Mouse (Mus musculus): ENCODE measurements around the gene Ak2. TPM values are rescaled to one million over a fixed set of nuclear protein-coding genes. Genes with fewer than 3 reads are reported as not detected.

The Ak2 gene
- total RNA-seq, 2 experiments from 2014 or later, result 75.7 to 78.3 TPM

GRCm38 (mm10) chr4:129011604-129012121 lies 19.9 kb downstream of the Ak2 start:
- peak; percentile 58 to 75 for DNase-seq

GRCm38 (mm10) chr4:129013151-129013864 lies 21.6 kb downstream of the Ak2 start:
- no peak for DNase-seq

GRCm38 (mm10) chr4:129016329-129016728 lies 24.6 kb downstream of the Ak2 start:
- no peak for DNase-seq

- no peak for DNase-seq
Observed at GRCm38 (mm10) chr4:129017150-129017549, 25.4 kb downstream of the Ak2 start.

- DNase-seq, result no peak
Observed at GRCm38 (mm10) chr4:129018788-129019435, 27.2 kb downstream of the Ak2 start.

- no peak for DNase-seq
Observed at GRCm38 (mm10) chr4:129019788-129020187, 28.0 kb downstream of the Ak2 start.

- DNase-seq, result peak; percentile 95 to 96
Observed at GRCm38 (mm10) chr4:129020454-129020853, 28.7 kb downstream of the Ak2 start.

- DNase-seq, result peak; percentile 56 to 70
Observed at GRCm38 (mm10) chr4:129021426-129021825, 29.7 kb downstream of the Ak2 start.

GRCm38 (mm10) chr4:129021886-129022285 lies 30.1 kb downstream of the Ak2 start:
- peak in 1 of 2 experiments; percentile 42 for DNase-seq

GRCm38 (mm10) chr4:129023884-129024283 lies 32.1 kb downstream of the Ak2 start:
- DNase-seq, result no peak

GRCm38 (mm10) chr4:129024775-129025174 lies 33.0 kb downstream of the Ak2 start:
- DNase-seq, result peak; percentile 88 to 92

- no peak for DNase-seq
Observed at GRCm38 (mm10) chr4:129025707-129026106, 33.9 kb downstream of the Ak2 start.

- no peak for DNase-seq
Observed at GRCm38 (mm10) chr4:129030746-129031145, 39.0 kb downstream of the Ak2 start.

- no peak for DNase-seq
Observed at GRCm38 (mm10) chr4:129031408-129031965, 39.7 kb downstream of the Ak2 start.

- DNase-seq, result no peak
Observed at GRCm38 (mm10) chr4:129032133-129032962, 40.6 kb downstream of the Ak2 start.

GRCm38 (mm10) chr4:129032963-129033951 lies 41.5 kb downstream of the Ak2 start:
- peak; percentile 80 to 81 for DNase-seq

- DNase-seq, result no peak
Observed at GRCm38 (mm10) chr4:129034224-129034623, 42.5 kb downstream of the Ak2 start.

GRCm38 (mm10) chr4:129034706-129035660 lies 43.2 kb downstream of the Ak2 start:
- DNase-seq, result peak; percentile 81 to 92

- DNase-seq, result no peak
Observed at GRCm38 (mm10) chr4:129035851-129036445, 44.2 kb downstream of the Ak2 start.
